Mouse (Mus musculus): ENCODE measurements around the gene Amigo1. TPM values are rescaled to one million over a fixed set of nuclear protein-coding genes. Genes with fewer than 3 reads are reported as not detected.

The Amigo1 gene
- polyA plus RNA-seq, 1 experiment from 2014 or later, result 11.3 TPM

- Histone ChIP-seq H3K4me2 (replicated peaks) (no peak overlapping the region), H3K27ac (peak overlapping the region; percentile 83; the same call in 1 of the 2 replicates), H3K4me1 (replicated peaks; ENCODE audit: control insufficient read depth, insufficient read depth, low read length) (peaks cover 28% of the 10 kb centered on the region), H3K36me3 (replicated peaks; ENCODE audit: control insufficient read depth, insufficient read depth) (peaks cover 16% of the 10 kb centered on the region), H3K27me3 (ENCODE audit: control insufficient read depth, insufficient read depth, low read length) (no peaks in the 10 kb centered on the region), H3K9me3 (ENCODE audit: control insufficient read depth, low read length) (no peaks in the 10 kb centered on the region), H3K9ac (no peak overlapping the region), H3K4me3 (replicated peaks; ENCODE audit: low read length) (no peak overlapping the region)
- WGBS, result 83% methylated on average over 4 of the region's 4 CpGs
- DNase-seq (ENCODE audit: low spot score) (no peak), ATAC-seq (ENCODE audit: low FRiP score) (no peak)
Measured at GRCm38 (mm10) chr3:108195287-108195686, 9.2 kb downstream of the Amigo1 start.

GRCm38 (mm10) chr3:108195941-108196590, 9.9 kb downstream of the Amigo1 start:
- DNase-seq (ENCODE audit: low spot score) (no peak), ATAC-seq (ENCODE audit: low FRiP score) (0 out of 2 replicates have a peak, but pooled peaks have one; percentile 14)
- Histone ChIP-seq H3K9ac (peak overlapping the region; percentile 17; the same call in 1 of the 2 replicates), H3K4me1 (replicated peaks; ENCODE audit: control insufficient read depth, insufficient read depth, low read length) (peaks cover 35% of the 10 kb centered on the region), H3K36me3 (replicated peaks; ENCODE audit: control insufficient read depth, insufficient read depth) (peaks cover 16% of the 10 kb centered on the region), H3K4me2 (replicated peaks) (no peak overlapping the region), H3K9me3 (ENCODE audit: control insufficient read depth, low read length) (no peaks in the 10 kb centered on the region), H3K27me3 (ENCODE audit: control insufficient read depth, insufficient read depth, low read length) (no peaks in the 10 kb centered on the region), H3K27ac (peak overlapping the region; percentile 83), H3K4me3 (replicated peaks; ENCODE audit: low read length) (no peak overlapping the region)
- 65% methylated on average over 7 of the region's 7 CpGs for WGBS

- no peaks in the 10 kb centered on the region for H3K9me3 ChIP-seq (ENCODE audit: control insufficient read depth, low read length)
- WGBS, result 17% methylated on average over 14 of the region's 14 CpGs
- H3K27me3 ChIP-seq (ENCODE audit: control insufficient read depth, insufficient read depth, low read length), result no peaks in the 10 kb centered on the region
- DNase-seq (ENCODE audit: low spot score) (peak; percentile 44), ATAC-seq (ENCODE audit: low FRiP score) (peak; percentile 42)
- peak overlapping the region; percentile 35 for H3K4me2 ChIP-seq (replicated peaks)
- H3K27ac ChIP-seq, result peak overlapping the region; percentile 83
- H3K4me3 ChIP-seq (replicated peaks; ENCODE audit: low read length), result no peak overlapping the region
- H3K9ac ChIP-seq, result peak overlapping the region; percentile 44
- peaks cover 12% of the 10 kb centered on the region for H3K36me3 ChIP-seq (replicated peaks; ENCODE audit: control insufficient read depth, insufficient read depth)
- peaks cover 35% of the 10 kb centered on the region for H3K4me1 ChIP-seq (replicated peaks; ENCODE audit: control insufficient read depth, insufficient read depth, low read length)
Measured at GRCm38 (mm10) chr3:108197066-108197497, 10.9 kb downstream of the Amigo1 start.

- ATAC-seq (ENCODE audit: low FRiP score) (no peak), DNase-seq (ENCODE audit: low spot score) (no peak)
- Histone ChIP-seq H3K4me2 (replicated peaks) (no peak overlapping the region), H3K27me3 (ENCODE audit: control insufficient read depth, insufficient read depth, low read length) (no peaks in the 10 kb centered on the region), H3K9me3 (ENCODE audit: control insufficient read depth, low read length) (no peaks in the 10 kb centered on the region), H3K4me3 (replicated peaks; ENCODE audit: low read length) (no peak overlapping the region), H3K9ac (no peak overlapping the region), H3K4me1 (replicated peaks; ENCODE audit: control insufficient read depth, insufficient read depth, low read length) (peaks cover 32% of the 10 kb centered on the region), H3K36me3 (replicated peaks; ENCODE audit: control insufficient read depth, insufficient read depth) (peaks cover 32% of the 10 kb centered on the region), H3K27ac (no peak overlapping the region)
- WGBS, result 92% methylated on average over 6 of the region's 6 CpGs
Measured at GRCm38 (mm10) chr3:108199231-108199630, 13.1 kb downstream of the Amigo1 start.

- Histone ChIP-seq H3K27me3 (ENCODE audit: control insufficient read depth, insufficient read depth, low read length) (no peaks in the 10 kb centered on the region), H3K4me2 (replicated peaks) (peak within 1 kb of the TSS; percentile 60), H3K9ac (peak within 1 kb of the TSS; percentile 65), H3K36me3 (replicated peaks; ENCODE audit: control insufficient read depth, insufficient read depth) (peaks cover 46% of the 10 kb centered on the region), H3K4me3 (replicated peaks; ENCODE audit: low read length) (peak within 1 kb of the TSS; percentile 45), H3K9me3 (ENCODE audit: control insufficient read depth, low read length) (no peaks in the 10 kb centered on the region), H3K4me1 (replicated peaks; ENCODE audit: control insufficient read depth, insufficient read depth, low read length) (peaks cover 28% of the 10 kb centered on the region), H3K27ac (peak within 1 kb of the TSS; percentile 77)
- WGBS, result 3% methylated on average over 44 of the region's 44 CpGs
- DNase-seq (ENCODE audit: low spot score) (peak; percentile 75), ATAC-seq (ENCODE audit: low FRiP score) (peak; percentile 84)
Measured at GRCm38 (mm10) chr3:108200329-108201323, 14.5 kb downstream of the Amigo1 start, which contains the start of gene Cyb561d1. TSS of gene Cyb561d1 (minus strand) at chr3:108201212.

GRCm38 (mm10) chr3:108202506-108202905, 16.4 kb downstream of the Amigo1 start:
- Histone ChIP-seq H3K4me1 (replicated peaks; ENCODE audit: control insufficient read depth, insufficient read depth, low read length) (peaks cover 9% of the 10 kb centered on the region), H3K27me3 (ENCODE audit: control insufficient read depth, insufficient read depth, low read length) (no peaks in the 10 kb centered on the region), H3K9ac (no peak overlapping the region), H3K4me3 (replicated peaks; ENCODE audit: low read length) (no peak overlapping the region), H3K27ac (no peak overlapping the region), H3K9me3 (ENCODE audit: control insufficient read depth, low read length) (no peaks in the 10 kb centered on the region), H3K4me2 (replicated peaks) (no peak overlapping the region), H3K36me3 (replicated peaks; ENCODE audit: control insufficient read depth, insufficient read depth) (peaks cover 65% of the 10 kb centered on the region)
- no peak for ATAC-seq (ENCODE audit: low FRiP score)
- no peak for DNase-seq (ENCODE audit: low spot score)

GRCm38 (mm10) chr3:108203212-108203611, 17.1 kb downstream of the Amigo1 start:
- no peak for DNase-seq (ENCODE audit: low spot score)
- no peak overlapping the region for H3K4me3 ChIP-seq (replicated peaks; ENCODE audit: low read length)
- peaks cover 72% of the 10 kb centered on the region for H3K36me3 ChIP-seq (replicated peaks; ENCODE audit: control insufficient read depth, insufficient read depth)
- H3K9ac ChIP-seq, result no peak overlapping the region
- ATAC-seq (ENCODE audit: low FRiP score), result no peak
- H3K9me3 ChIP-seq (ENCODE audit: control insufficient read depth, low read length), result no peaks in the 10 kb centered on the region
- H3K27me3 ChIP-seq (ENCODE audit: control insufficient read depth, insufficient read depth, low read length), result no peaks in the 10 kb centered on the region
- peaks cover 11% of the 10 kb centered on the region for H3K4me1 ChIP-seq (replicated peaks; ENCODE audit: control insufficient read depth, insufficient read depth, low read length)
- no peak overlapping the region for H3K4me2 ChIP-seq (replicated peaks)
- H3K27ac ChIP-seq, result no peak overlapping the region
- 95% methylated on average over 13 of the region's 13 CpGs for WGBS

GRCm38 (mm10) chr3:108203621-108204325, 17.6 kb downstream of the Amigo1 start:
- Histone ChIP-seq H3K4me1 (replicated peaks; ENCODE audit: control insufficient read depth, insufficient read depth, low read length) (peaks cover 17% of the 10 kb centered on the region), H3K4me2 (replicated peaks) (no peak overlapping the region), H3K4me3 (replicated peaks; ENCODE audit: low read length) (no peak overlapping the region), H3K9me3 (ENCODE audit: control insufficient read depth, low read length) (no peaks in the 10 kb centered on the region), H3K27ac (no peak overlapping the region), H3K9ac (no peak overlapping the region), H3K36me3 (replicated peaks; ENCODE audit: control insufficient read depth, insufficient read depth) (peaks cover 73% of the 10 kb centered on the region), H3K27me3 (ENCODE audit: control insufficient read depth, insufficient read depth, low read length) (no peaks in the 10 kb centered on the region)
- no peak for ATAC-seq (ENCODE audit: low FRiP score)
- 85% methylated on average over 11 of the region's 11 CpGs for WGBS
- peak; percentile 77 for DNase-seq (ENCODE audit: low spot score)

GRCm38 (mm10) chr3:108204470-108204869, 18.3 kb downstream of the Amigo1 start:
- H3K9ac ChIP-seq, result no peak overlapping the region
- DNase-seq (ENCODE audit: low spot score) (no peak), ATAC-seq (ENCODE audit: low FRiP score) (no peak)
- peaks cover 66% of the 10 kb centered on the region for H3K36me3 ChIP-seq (replicated peaks; ENCODE audit: control insufficient read depth, insufficient read depth)
- no peak overlapping the region for H3K4me2 ChIP-seq (replicated peaks)
- peaks cover 24% of the 10 kb centered on the region for H3K4me1 ChIP-seq (replicated peaks; ENCODE audit: control insufficient read depth, insufficient read depth, low read length)
- no peak overlapping the region for H3K27ac ChIP-seq
- H3K27me3 ChIP-seq (ENCODE audit: control insufficient read depth, insufficient read depth, low read length), result no peaks in the 10 kb centered on the region
- no peaks in the 10 kb centered on the region for H3K9me3 ChIP-seq (ENCODE audit: control insufficient read depth, low read length)
- H3K4me3 ChIP-seq (replicated peaks; ENCODE audit: low read length), result no peak overlapping the region
- WGBS, result 86% methylated on average over 11 of the region's 11 CpGs

All from hindbrain, embryonic 14.5 days (tissue).